Mouse (Mus musculus) small intestine, adult 2 months (tissue): ENCODE measurements at regions not wholly inside any gene's neighbourhood (a gene's known extent, or its start where the extent isn't known, plus 50 kb on each side); places are given as distances from the start of the nearest gene placed in this dataset.

Source experiments
- H3K27ac ChIP-seq: fragments of 200-500 bp; 2 replicates; pipeline ENCODE4 v1.5.1; 2012; ENCODE audit warnings: low read depth, low read length, control low read depth, inconsistent platforms; ENCODE audit not compliant: insufficient read depth
- H3K27me3 ChIP-seq: fragments of 200-500 bp; 2 replicates; pipeline ENCODE4 v1.6.1; 2012; ENCODE audit warnings: mild to moderate bottlenecking, moderate library complexity, low read length, inconsistent platforms; ENCODE audit not compliant: control insufficient read depth, insufficient read depth
- H3K36me3 ChIP-seq: fragments of 200-500 bp; 2 replicates; pipeline ENCODE4 v1.6.1; 2012; ENCODE audit warnings: mild to moderate bottlenecking, low read length, control low read depth, inconsistent platforms; ENCODE audit not compliant: control insufficient read depth, insufficient read depth
- H3K4me1 ChIP-seq: fragments of 200-500 bp; 2 replicates; pipeline ENCODE4 v1.6.1; 2012; ENCODE audit warnings: low read length, inconsistent platforms, mixed read lengths; ENCODE audit not compliant: control insufficient read depth, insufficient read depth, insufficient read length
- H3K4me3 ChIP-seq: fragments of 200-500 bp; 2 replicates; pipeline ENCODE4 v1.5.1; 2012; ENCODE audit warnings: low read depth, mild to moderate bottlenecking, control low read depth, inconsistent platforms, low read length, moderate library complexity
- CTCF ChIP-seq: fragments of 200-500 bp; IDR thresholded peaks from 2 replicates; pipeline ENCODE4 v1.5.1; 2012; ENCODE audit warnings: low read depth, mild to moderate bottlenecking, control low read depth, inconsistent platforms, low read length, moderate library complexity, mixed read lengths; ENCODE audit not compliant: insufficient replicate concordance, insufficient read length; ENCODE audit errors: extremely low read depth
- POLR2A ChIP-seq: fragments of 200-500 bp; IDR thresholded peaks from 2 replicates; pipeline ENCODE4 v1.6.1; 2012; ENCODE audit warnings: low read depth, mild to moderate bottlenecking, control low read depth, inconsistent platforms, low read length, moderate library complexity
- WGBS: fragments of 180-500 bp; shearing (Covaris S2); methylation state at CpG from one replicate; pipeline ENCODE4 v1.1.7; 2018; 5-methylcytosine and 5-hydroxymethylcytosine counted together

- WGBS: 4% methylated on average over 1 of the region's 1 CpGs
- Histone ChIP-seq H3K27me3 (no peaks in the 10 kb centered on the region; the same call in 1 of the 2 replicates), H3K4me1 (no peaks in the 10 kb centered on the region), H3K27ac (no peak overlapping the region), H3K36me3 (no peaks in the 10 kb centered on the region), H3K4me3 (no peak overlapping the region)
- no peak for TF ChIP-seq CTCF
- no peak for TF ChIP-seq POLR2A
Measured at GRCm38 (mm10) chr6:49523184-49523583, 127.8 kb downstream of the Stk31 start.

- H3K27ac ChIP-seq: no peak overlapping the region
- H3K36me3 ChIP-seq: no peaks in the 10 kb centered on the region
- no peak overlapping the region for H3K4me3 ChIP-seq
- H3K4me1 ChIP-seq: no peaks in the 10 kb centered on the region
- no peak for TF ChIP-seq POLR2A
- 67% methylated on average over 7 of the region's 7 CpGs for WGBS
- no peaks in the 10 kb centered on the region; the same call in 1 of the 2 replicates for H3K27me3 ChIP-seq
Measured at GRCm38 (mm10) chr6:49523696-49524095, 128.3 kb downstream of the Stk31 start.

- WGBS: 87% methylated on average over 9 of the region's 9 CpGs
- H3K27me3 ChIP-seq: no peaks in the 10 kb centered on the region
Measured at GRCm38 (mm10) chr6:49533956-49534355, 138.6 kb downstream of the Stk31 start.

GRCm38 (mm10) chr6:49534551-49534950 is 139.1 kb downstream of the Stk31 start:
- WGBS: 79% methylated on average over 3 of the region's 3 CpGs
- TF ChIP-seq POLR2A: no peak
- TF ChIP-seq CTCF: no peak
- no peaks in the 10 kb centered on the region for H3K4me1 ChIP-seq
- no peak overlapping the region for H3K27ac ChIP-seq
- no peaks in the 10 kb centered on the region for H3K36me3 ChIP-seq
- no peak overlapping the region for H3K4me3 ChIP-seq
- H3K27me3 ChIP-seq: no peaks in the 10 kb centered on the region

More at GRCm38 (mm10) chr6:49533956-49534355, 138.6 kb downstream of the Stk31 start:
- Histone ChIP-seq H3K36me3 (no peaks in the 10 kb centered on the region), H3K27ac (no peak overlapping the region), H3K4me1 (no peaks in the 10 kb centered on the region), H3K4me3 (no peak overlapping the region)
- TF ChIP-seq POLR2A (no peak), CTCF (no peak)

- no peak overlapping the region for H3K4me3 ChIP-seq
- no peaks in the 10 kb centered on the region for H3K27me3 ChIP-seq
- WGBS: 91% methylated on average over 7 of the region's 7 CpGs
- no peaks in the 10 kb centered on the region for H3K4me1 ChIP-seq
- H3K27ac ChIP-seq: no peak overlapping the region
- no peaks in the 10 kb centered on the region for H3K36me3 ChIP-seq
- TF ChIP-seq CTCF (no peak), POLR2A (no peak)
Measured at GRCm38 (mm10) chr6:49544946-49545345, 149.5 kb downstream of the Stk31 start.

- no peaks in the 10 kb centered on the region for H3K36me3 ChIP-seq
- TF ChIP-seq CTCF: no peak
- no peak for TF ChIP-seq POLR2A
- H3K4me1 ChIP-seq: no peaks in the 10 kb centered on the region
- no peak overlapping the region for H3K27ac ChIP-seq
- no peaks in the 10 kb centered on the region for H3K27me3 ChIP-seq
- no peak overlapping the region for H3K4me3 ChIP-seq
- 86% methylated on average over 10 of the region's 10 CpGs for WGBS
Measured at GRCm38 (mm10) chr6:49555069-49555468, 159.7 kb downstream of the Stk31 start.

GRCm38 (mm10) chr6:49558508-49558907 is 163.1 kb downstream of the Stk31 start:
- Histone ChIP-seq H3K4me1 (no peaks in the 10 kb centered on the region), H3K27me3 (no peaks in the 10 kb centered on the region), H3K36me3 (no peaks in the 10 kb centered on the region), H3K27ac (no peak overlapping the region), H3K4me3 (no peak overlapping the region)
- TF ChIP-seq CTCF: no peak
- no peak for TF ChIP-seq POLR2A
- 70% methylated on average over 1 of the region's 1 CpGs for WGBS

GRCm38 (mm10) chr6:49559112-49559511 is 163.7 kb downstream of the Stk31 start:
- H3K27me3 ChIP-seq: no peaks in the 10 kb centered on the region
- H3K4me3 ChIP-seq: no peak overlapping the region
- WGBS: 84% methylated on average over 11 of the region's 11 CpGs
- no peaks in the 10 kb centered on the region for H3K36me3 ChIP-seq
- TF ChIP-seq POLR2A (no peak), CTCF (no peak)
- no peak overlapping the region for H3K27ac ChIP-seq
- H3K4me1 ChIP-seq: no peaks in the 10 kb centered on the region
